Mouse (Mus musculus) frontal cortex, adult (tissue): Measurements from ENCODE around the gene Tank.

ENCODE experiments used
- ATAC-seq: cut with Nextera tagmentation; 2 replicates; pipeline ENCODE4 v1.9.2; 2017; ENCODE audit warnings: mild to moderate bottlenecking, moderate library complexity, mixed read lengths; ENCODE audit not compliant: low TSS enrichment

Tank gene

DNA sequence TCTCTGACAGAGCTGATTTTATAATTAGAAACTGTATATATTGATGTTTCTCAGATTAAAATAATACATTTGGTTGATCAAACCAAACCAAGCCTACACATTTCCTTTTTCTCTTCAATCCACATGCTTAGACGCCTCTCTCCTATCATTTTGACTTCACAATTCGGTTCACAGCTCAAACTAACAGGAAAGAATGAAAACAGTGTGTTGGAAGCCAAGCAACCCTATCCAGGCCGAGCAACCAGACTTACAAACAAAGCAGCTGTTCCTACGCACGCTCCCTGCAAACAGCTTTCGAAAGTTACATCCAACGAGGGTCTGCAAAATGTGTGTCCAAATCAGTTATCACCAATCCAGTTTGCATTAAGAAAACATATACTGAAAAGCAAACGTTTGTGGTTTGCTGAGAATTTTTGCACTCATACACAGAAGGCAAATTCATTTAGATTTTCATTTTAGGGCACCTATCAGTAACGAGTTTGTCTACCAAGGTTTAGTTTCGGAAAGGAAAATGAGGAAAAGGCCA lies 2.2 kb downstream of the Tank start:
- no peak for ATAC-seq

DNA sequence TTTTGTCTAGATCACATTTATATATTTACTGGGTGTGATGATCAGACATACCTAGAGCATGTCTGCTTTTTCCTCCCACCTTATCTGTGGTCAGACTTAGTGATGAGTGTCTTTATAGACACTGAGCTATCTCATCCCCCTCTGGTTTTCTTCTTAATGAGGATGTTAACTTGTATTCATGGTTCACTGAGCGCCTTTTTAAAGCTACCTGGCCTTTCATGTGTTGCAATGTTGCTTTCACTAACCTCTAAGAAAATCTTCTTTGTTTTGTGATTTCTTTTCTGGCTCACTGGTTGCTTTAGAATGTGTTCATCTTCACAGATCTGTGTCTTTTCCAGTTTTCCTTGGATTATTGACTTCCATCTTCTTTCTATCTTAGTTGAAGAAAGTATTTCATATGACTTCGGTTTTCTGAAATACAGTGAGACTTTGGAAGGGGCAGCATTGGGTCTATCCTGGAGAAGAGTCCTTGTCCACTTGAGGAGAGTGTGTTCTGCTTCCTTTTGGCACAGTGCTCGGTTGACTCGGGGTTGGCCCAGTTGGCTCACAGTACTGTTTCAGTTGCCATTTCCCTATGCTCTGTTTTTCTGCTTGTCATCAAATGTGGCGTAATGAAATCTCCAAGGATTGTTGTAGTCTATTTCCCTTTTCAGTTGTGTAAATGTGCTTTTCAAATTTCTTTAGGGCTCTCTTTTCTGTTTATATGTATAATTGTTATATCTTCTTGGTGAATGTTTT lies 4.4 kb downstream of the Tank start:
- ATAC-seq: no peak

DNA sequence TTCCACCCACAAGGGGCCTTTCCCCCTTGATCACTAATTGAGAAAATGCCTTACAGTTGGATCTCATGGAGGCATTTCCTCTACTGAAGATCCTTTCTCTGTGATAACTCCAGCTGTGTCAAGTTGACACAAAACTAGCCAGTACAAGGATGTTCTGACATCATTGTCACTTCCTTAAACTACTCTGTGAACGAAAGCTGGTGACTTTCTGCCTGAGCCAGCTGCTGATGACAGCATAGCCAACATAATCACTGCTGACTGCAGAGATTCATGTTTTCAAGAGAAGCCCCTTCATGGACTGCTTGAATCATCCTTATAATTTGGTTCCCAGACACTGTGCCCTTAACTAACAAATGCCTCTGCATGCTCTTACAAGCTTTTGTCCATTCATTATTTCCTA lies 7.1 kb downstream of the Tank start:
- ATAC-seq: no peak

DNA sequence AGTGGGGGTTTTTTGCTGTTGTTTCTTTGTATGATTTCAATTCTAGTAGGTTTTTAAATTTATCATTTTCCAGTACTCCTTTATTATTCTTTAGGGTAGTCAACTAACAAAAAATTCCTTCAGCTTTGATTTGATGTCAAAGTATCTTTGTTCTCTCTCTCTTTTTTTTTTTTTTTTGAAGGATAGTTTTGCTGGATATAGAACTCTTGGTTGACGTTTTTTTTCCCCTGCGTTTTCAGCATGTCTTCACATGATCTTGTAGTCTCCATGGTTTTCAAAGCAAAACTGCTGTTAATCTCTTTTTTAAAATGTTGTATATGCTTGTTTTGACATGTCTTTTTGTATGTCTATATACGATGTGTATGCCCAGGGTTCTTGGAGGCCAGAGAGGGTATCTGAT lies 7.8 kb downstream of the Tank start:
- ATAC-seq: no peak

DNA sequence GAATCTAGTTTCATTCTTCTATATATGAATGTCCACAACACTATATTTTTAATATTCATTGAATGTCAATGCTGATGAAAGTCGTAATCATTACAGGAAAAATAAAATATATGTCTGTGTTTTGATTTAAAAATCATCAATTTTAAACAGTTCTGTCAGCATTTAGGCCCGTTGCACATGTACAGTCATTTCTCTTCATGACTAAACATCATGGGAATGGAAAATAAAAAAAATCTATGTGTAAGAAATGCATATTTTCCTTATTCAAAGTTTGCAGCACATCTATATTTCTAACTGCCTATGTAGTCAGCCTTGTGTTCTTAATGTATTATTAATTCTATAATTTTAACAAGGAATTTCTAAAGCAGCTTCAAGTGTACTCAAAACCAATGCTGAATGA lies 12.4 kb downstream of the Tank start:
- no peak for ATAC-seq

DNA sequence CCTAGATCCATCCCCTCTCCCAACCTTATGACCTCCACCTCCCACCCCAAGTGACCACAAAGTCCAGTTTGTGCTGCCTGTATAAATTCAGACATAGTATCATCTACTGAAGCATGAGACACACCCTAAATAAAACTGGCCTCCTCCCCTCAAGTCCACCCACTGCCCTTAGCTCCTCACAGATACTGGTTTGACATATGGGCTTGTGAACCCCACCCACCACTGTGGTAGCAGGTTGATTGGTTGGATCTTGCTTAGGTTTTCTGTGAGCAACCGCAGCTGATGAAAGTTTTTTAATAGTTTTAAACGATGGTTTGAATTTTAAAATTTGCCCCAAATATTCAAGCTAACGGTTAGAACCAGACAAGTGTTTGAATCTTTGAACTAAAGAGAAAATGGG lies 13.7 kb downstream of the Tank start:
- ATAC-seq: no peak

DNA sequence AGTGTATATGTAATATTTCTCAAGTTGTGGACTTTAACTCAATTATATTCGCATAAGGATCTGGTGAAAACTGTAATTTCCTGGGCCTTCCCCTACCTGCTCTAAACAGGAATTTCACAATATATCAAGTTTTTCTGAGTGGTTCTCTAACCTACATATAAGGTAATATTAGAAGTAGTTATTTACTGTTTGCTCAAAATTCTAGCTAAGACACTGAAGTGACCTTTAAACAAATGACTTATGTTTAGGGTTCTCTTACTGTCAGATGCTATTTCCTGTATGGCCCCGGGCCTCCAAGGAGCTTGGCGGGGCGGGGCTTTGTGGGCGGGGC lies 14.3 kb downstream of the Tank start:
- no peak for ATAC-seq

DNA sequence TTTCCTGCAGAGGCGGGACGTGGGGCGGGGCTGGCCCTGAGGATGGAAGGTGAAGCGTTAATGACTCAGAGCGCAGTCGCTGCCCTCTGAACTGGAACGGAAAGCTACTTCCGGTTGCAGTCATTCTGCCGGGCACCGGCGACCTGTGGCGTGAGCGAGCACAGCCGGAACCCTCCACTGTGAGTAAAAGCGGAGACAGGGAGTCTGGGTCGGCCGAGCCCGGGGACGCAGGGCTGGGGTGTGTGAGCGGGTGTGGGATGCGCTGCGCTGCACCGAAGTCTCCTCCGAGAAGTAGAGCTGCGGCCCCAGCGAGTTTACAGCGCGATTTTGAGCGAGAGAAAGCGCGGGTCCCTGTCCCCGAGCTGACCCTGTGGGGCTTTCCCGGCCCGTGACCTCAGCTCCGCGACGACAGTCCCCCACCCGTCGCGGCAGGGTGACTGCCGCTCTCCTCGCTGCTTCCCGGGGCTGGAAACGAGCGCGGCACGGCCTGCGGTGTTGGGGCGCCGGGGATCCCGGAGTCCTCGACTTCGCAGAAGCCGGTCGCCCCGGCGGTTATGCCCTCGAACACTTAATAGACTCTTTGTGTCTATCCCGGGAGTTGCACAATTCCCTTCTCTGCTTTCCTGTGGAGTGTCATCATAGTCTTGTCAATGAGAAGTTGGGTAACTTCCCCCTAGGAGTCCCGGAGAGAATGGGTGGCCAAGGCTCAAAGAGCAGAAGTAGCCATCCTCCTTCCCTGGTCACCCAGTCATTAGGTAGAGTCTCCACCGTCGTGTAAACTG lies 14.8 kb downstream of the Tank start:
- ATAC-seq: peak; percentile 97

DNA sequence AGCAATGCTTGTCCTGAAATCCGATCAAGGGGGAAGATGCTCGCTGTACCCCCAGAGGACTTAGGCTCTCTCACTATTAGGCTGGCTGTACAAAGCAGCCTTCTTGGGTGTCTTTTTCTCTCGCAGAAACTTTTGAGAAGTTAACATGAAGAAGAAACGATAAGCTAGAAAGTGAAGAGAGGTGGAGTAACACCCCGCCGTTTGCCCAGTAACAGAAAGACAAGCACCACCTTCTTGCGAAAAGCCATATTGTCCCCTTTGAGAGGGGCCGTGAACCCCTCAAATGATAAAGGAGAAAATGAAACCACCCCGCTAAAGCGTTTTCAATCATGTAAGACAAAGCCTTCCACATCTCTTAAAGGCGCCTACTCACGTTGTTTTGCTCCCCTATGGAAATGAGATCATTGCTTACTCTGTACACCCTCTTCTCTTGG lies 15.5 kb downstream of the Tank start:
- ATAC-seq: peak; percentile 15; the same call in 1 of the 2 replicates

DNA sequence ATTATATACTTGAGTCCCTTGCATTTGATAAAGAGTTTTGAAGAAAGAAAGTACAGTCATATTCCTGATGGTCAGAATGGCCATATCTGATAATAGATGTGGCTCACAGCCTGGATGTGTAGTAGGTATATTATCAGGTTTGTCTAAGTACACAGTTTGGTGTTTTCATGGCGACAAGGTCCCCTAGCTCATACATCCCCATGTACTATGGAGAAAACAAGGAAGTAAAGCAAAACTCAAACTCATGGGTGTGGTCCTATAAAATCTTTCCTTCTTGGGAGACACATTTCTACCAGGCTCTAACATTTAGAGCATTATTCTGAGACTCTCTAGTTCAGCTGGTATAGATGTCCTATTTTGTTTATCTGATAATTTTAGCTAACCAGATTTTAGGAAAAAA lies 21.3 kb downstream of the Tank start:
- no peak for ATAC-seq

DNA sequence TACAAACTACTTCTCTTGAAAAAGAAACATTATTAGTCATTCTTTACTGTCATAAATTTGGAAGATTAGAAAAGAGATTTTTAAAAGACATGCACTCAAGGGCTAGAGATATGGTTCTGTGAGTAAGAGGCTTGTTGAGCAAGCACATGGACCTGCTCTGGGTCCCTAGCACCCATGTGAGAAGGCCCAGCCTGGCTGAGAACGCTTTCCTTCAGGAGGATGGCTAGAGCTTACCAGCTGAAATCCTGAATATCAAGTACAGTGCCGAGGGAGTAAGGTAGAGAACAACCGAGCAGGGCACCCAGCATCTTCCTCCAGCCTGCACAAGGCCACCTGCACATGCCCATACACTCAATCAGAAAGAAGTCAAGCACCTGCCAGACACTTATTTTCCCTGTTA lies 25.1 kb downstream of the Tank start:
- ATAC-seq: no peak

DNA sequence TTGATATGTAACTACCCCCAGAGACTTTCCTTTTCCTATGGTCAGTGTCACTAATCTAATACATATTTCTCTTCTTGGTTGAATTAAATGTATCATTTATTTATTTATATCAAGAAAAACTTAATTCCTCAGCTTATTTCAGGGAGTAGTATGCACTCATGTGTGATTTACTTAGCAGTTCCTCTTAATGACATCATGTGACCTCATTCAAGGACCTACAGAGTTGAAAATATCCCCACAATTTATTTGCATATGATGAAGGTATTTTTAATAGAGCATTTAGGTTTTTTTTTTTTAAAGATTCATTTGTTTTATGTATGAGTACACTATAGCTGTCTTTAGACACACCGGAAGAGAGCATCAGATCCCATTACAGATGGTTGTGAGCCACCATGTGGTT lies 28.6 kb downstream of the Tank start:
- ATAC-seq: no peak

DNA sequence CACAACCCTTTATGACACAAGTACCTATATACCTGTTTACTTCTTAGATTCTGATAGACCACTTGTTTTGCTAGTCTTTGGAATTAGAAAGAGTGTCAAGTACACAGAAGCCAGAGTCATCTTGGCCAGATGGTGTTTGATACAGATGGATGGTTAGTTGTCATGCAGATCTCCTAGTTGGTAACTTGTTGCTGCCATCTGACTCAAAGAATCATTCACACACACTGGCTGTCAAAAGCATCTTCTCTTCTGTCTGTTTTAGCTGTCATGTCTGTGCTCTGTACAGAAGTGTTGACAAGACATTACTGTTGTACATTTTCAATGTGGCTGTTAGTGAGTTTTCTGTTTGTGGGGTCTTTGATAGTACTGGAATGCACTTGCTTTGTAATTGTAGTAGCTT lies 45.6 kb downstream of the Tank start:
- ATAC-seq: no peak

DNA sequence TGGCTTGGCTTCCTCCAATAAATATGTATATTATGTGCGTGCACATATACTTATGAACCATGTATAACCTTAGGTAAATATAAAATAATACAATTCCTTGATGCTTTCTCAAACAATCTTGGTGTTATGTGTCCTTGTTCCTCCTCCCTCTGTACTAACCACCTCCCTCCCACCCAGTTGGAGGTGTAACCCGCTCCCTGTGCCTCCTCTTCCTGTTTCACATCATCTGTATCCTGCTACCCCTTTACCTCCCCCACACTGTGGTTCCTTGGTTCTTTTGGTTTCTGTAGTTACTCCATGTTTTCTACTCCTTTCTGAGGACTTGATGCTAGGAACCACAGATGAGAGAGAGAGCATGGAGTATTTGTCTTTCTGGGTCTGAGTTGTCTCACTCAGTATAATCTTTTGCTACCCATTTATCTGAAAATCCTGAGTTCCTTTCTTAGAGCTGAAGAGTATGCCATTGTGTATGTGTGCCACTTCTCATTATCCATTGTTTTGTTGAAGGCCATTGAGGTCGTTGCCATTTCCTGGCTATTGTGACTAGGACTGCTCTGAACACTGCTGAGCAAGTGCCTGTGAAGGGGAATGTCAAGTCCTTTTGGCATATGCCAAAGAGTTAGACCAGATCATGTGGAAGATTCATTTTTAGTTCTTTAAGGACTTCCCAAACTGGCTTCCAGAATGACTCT lies 52.6 kb downstream of the Tank start:
- ATAC-seq: no peak

DNA sequence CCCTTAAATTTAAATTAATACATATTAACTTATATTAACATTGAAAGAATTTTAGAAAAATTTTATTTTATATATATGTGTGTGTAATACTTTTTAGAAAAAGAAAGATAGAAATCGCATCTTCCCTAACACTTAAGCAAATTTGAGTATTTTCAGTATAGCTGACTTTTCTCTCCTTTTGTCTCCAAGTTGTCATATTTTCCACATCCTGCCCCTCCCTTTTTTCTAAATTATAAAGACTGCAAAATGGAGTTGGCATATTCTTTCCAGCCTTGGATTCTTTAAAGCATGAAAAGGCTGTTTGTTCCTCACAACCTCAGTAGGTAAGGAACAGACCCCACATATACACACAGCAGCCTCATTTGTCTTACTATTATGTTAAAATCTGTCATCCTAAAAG lies 56.7 kb downstream of the Tank start:
- ATAC-seq: no peak

DNA sequence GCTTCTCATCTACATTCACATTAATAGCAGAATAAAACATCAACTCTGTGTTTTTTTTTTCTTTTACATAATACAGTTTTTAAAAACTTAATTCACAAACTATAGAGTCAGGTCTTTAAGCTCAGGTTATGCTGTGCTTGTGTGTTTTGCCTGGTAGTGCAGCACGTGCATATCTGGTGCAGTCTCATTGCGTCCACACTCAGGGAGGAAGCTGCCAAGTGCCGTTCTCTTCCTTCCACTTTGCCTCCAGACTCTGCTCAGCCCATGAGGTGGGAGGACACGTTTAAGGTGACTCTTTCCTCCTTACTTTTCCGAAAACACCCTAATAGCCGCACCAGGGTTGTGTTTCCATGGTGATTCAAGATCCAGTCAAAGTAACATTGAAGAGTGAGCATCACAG lies 59.8 kb downstream of the Tank start:
- ATAC-seq: peak; percentile 31; the same call in 1 of the 2 replicates

DNA sequence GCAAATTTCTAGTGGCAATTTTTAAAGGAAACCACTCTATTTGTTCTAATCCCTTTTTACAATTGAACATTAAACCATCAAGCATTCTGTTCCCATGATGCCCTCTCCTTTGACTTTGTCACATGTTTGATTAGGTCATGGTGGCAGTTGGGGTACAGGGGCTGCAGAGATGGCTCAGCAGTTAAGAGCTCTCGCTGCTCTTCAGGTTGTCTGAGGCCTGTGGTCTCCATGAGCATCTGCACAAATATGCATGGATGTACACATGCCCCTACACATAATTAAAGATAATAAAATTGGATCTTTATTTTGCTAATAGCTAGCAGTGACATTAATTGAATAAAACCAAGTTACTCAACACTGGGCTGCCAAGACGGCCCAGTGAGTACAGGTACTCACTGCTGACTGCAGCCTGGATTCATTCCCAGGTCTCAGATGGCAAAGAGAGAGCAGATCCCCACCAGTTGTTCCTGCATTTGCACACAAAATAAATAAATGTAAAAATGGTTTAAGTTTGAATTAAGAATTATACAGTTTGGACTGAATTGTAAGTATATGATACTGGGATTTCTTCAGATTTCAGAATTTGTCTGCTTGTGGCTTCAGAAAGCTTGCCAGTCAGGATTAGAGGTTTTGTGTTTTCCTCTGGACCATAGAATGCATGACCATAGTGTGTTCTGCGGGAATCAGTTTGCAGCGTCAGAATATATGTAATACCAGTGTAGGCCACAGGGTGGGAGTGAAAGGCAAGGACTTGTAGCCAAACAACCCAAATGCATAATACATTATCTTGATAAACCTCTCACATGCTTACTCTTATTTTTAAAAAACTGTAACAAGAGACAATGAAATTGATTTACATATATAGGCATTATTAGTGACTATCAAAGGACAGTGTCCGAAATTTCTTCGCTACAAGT lies 64.3 kb downstream of the Tank start:
- ATAC-seq: peak; percentile 88

DNA sequence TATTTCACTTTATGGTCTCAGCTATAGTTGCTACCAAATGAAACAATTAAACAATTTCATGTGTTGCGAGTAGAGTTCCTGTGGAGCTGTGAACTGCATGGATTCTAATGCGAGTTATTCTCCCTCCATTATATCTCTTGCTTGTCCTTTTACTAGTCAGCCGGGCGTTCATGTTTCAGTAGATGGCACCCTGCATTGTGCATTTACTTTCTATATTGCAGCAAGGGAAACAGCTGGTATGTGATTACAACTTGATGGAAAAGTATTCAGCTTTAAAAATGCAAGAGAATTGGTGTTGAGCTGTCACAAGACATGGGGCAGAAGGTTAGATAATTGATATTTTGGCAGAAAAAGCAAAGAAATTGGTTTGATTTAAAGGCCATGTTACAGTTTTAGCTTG lies 72.8 kb downstream of the Tank start:
- ATAC-seq: no peak

DNA sequence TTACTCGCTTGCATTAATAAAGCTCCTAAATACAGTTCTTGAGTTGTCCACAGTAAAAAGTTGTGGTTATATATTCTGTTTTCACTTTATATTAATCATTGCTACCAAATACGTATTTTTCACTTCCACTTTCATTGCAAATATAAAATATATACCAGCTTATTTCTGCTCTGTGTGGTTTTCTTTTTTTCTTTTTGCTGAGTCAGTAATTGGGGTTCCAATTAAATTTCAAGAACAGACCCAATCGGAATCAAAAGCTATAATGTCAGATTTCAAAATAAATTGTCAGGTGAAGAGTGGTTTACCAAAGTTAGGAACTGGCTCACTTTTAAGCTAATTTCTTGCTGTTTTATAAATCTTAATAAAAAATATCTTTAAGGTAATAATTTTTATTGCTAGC lies 73.3 kb downstream of the Tank start:
- ATAC-seq: no peak

DNA sequence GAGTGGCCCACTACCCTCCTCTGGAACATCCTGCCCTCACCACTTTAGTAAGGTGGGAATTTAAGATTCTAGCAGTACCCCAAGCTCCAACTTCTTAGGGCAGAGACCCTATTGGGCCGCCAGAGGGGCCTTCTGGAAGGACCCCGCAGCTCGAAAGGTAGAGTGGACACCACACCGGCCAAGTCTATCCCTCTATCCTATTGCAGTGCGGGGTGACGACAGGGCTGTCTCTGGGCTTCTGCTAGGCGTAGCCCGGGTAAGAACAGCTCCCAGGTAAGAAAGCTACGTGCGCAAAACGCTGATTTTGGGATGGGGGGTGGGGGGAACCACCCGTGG lies 76.6 kb downstream of the Tank start:
- peak; percentile 21; the same call in 1 of the 2 replicates for ATAC-seq

DNA sequence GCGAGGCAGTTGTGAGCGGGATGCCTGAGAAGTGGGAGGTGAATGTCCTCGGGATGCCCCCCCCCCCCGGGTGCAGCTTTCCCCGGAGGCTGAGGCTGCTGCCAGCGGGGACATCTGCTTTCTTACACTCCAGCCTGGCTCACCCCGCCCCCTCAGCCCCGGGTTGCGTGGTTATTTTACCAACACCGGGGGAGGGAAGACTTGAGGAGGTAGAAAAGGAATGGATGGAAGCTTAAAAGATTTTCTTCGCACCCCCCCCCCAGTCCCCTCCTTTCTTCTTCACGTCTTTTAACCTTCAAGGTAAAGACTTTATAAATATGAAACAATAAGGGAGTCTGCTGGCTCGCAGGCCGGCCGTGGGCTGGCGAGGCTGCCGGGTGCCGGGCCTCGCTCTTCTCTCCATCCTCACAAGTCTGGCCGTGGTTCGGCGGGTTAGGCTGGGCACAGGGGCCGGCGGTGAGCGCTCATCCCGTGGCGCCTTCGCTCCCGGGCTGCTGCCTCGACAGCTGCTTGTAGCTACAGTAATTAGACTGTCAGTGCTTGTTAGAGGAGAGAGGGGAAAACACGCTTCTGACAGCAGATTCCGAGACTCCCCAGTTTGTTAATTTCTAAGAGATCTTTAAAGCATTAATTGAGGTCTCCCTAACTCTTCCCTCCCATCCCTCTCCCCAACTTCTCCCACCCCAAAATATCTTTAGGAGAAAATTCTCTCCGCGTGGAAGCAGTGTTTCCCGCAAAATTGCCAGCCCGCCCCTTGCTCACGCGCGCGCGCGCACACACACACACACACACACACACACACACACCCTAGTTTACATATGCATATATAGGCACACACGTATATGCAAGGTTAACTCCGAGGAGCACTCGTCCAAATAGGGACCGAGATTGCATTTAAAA lies 77.2 kb downstream of the Tank start:
- peak; percentile 76 for ATAC-seq
